Mouse (Mus musculus): ENCODE measurements around the gene Mcts2. TPM values are rescaled to one million over a fixed set of nuclear protein-coding genes. Genes with fewer than 3 reads are reported as not detected.
"Not testable (repeated sequence)": the region's sequence is repeated elsewhere in the genome, so short reads cannot be mapped to it uniquely, and the experiment has no call there.

Mcts2 gene
- 10 to 100 TPM; 15.8 to 16.4 TPM for total RNA-seq (2021)
- long read RNA-seq, experiment 1, partial matches to known transcripts = 0 of 4 reads
- long read RNA-seq, experiment 1, other reads (novel, unspliced or antisense) = 1 of 4 reads
- long read RNA-seq, experiment 2, transcript Mcts2-201 (1 exons, 912 nt) = major isoform, 7 of 8 reads
- long read RNA-seq, experiment 2, partial matches to known transcripts = 0 of 8 reads
- long read RNA-seq, experiment 2, other reads (novel, unspliced or antisense) = 1 of 8 reads

DNA sequence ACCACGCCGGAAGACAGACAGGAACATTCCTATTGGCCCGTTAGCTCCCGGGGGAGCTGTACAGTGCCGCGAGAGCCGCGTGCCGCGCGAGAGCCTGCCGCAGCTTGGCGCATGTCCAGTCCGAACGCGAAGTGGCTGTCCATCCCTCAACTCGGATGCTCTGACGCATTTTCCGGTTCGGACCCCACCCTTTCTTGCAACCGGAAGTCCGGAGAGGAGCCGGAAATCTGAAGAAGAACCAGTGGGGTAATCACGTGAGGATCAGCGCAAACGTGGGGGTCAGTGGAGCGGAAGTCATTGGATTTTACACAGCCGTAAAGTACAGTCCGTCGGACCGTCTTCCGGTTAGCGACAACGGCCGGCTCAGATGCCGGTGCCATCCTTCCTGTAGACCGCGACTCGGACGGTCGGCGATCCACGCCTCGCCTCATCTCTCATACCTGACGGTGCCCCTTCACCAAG is at the start of gene Mcts2:
Gene Mcts2 (plus strand): TSS at position 230 of the 462 bp plus-strand sequence.
- DNase-seq = peak; percentile 95 to 96

- no peak for DNase-seq
These were observed 49.5 kb upstream of the Mcts2 start for GRCm38 (mm10) chr2:152637381-152637780.

- peak in 1 of 2 experiments; percentile 23 for DNase-seq
These were observed 48.0 kb upstream of the Mcts2 start for GRCm38 (mm10) chr2:152638865-152639264.

GRCm38 (mm10) chr2:152639406-152640113 is 47.3 kb upstream of the Mcts2 start:
- peak; percentile 67 to 85 for DNase-seq

DNA sequence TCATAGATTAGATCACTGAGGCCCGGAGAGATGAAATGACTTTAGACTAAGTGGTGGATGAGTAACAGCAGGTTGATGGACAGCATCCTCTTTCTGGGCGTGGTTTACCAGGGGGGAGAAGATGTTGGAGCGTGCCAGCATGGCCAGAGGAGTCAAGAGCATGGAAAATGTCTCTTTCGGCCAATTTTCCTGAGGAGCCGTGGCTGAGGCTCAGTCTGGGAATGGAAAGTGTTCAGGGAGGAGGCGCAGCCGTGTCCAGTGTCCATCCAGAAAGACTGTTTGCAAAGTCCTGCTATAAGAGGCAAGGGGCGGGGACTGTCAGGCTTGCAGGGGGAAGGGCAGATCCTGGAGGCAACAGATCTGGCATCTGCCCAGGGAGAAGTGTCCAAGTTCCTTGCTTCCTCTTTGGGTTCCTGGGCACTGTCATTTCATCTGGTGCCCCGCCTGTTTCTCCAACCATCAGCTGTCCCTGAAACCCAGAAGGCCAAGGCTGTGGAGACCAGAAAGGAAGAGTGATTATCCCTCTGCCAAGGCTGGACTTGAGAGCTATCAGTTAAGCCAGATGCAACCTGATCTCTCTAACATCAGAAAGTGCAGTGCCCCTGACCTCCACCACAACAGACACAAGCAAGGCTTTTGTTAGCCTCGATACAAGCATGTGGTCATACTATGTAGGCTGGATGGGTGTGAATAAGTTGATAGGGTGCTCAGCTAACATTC is 33.8 kb upstream of the Mcts2 start:
- DNase-seq = peak; percentile 67 to 84

- DNase-seq = peak; percentile 53 to 72
These were observed 32.7 kb upstream of the Mcts2 start for GRCm38 (mm10) chr2:152653874-152654715.

DNA sequence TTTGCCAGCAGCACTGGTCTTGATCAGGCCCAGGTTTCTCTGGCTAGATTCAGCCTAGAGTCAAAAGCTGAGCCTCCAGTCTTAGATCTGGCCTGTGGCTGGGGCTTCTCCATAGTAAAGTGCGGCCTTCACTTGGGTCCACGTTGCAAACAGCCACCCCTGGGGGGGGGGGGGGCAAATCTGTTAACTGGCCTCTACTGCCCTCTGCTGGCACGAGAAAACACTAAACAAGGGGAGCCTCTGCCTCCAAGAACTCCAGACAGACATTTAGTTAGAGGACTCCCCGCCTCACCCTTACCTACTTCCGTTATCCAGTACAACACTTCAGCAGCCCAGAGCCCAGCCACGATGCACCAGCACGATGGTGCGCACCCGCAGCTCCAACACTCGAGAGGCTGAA is 29.4 kb upstream of the Mcts2 start:
- DNase-seq = peak in 1 of 2 experiments; percentile 77

DNA sequence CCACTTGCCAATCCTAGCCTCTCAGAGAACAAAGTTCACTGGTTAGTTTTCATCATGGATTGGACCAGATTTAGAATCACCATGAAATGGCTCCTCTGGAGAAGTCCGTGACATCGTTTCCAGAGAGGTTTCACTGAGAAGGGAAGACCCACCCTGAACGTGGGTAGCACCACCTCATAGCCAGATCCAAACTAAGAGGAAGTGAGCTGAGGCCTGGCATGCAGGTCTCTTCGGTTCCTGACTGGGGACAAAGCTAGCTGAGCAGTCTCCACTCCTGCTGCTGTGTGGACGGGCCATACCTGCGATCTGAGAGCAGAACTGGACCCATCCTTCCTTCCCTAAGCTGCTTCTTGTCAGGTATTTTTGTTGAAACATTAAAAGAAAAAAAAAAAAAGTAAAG is 25.7 kb upstream of the Mcts2 start:
- no peak for DNase-seq

DNA sequence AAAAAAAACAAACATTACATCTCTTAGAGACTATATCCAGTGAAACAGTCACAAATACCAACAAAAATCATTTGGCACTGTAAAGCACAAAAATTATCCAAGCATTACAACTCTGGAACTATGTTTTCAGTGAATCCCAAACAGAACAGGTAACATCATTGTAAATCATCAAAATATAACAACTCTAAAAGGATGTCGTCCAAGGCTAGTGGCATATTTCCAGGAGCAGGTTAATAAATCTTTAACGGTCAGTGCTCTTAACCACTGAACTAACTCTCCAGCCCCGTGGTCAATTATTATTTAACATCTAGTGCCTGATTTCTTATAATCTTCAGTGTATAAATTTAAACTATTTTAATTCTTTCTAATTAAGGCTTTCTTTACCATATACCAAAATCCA is 20.6 kb upstream of the Mcts2 start:
- not testable (repeated sequence) for DNase-seq

- DNase-seq = peak; percentile 94
These were observed 17.6 kb upstream of the Mcts2 start, which contains the start of gene H13 for GRCm38 (mm10) chr2:152669256-152669638. Gene H13 (plus strand): TSS chr2:152669461.

GRCm38 (mm10) chr2:152669639-152670484 is 17.0 kb upstream of the Mcts2 start:
- peak in 1 of 2 experiments; percentile 56 for DNase-seq

GRCm38 (mm10) chr2:152670983-152671641 is 15.7 kb upstream of the Mcts2 start:
- peak in 1 of 2 experiments; percentile 29 for DNase-seq

GRCm38 (mm10) chr2:152671642-152671999 is 15.2 kb upstream of the Mcts2 start:
- peak; percentile 39 to 59 for DNase-seq

DNA sequence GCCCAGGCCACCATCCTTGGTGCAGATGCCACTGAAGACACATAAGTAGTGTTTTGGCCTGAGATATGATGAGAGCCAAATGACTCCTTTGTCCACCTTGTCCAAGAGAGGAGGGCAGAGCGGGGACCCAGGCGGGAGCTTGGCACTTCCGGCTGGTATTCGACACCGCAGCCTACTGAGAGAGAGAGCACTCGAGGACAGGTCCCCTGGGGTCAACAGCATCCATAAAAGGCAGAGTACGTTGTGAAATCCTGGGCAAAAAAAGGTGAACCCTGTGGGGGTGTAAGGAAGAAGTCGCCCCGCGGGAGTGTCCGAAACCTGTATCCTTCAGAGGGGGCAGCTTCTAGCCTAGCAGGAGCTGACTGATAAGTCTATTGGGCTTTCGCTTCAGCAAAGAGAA is 14.7 kb upstream of the Mcts2 start:
- DNase-seq = peak in 1 of 2 experiments; percentile 29

DNA sequence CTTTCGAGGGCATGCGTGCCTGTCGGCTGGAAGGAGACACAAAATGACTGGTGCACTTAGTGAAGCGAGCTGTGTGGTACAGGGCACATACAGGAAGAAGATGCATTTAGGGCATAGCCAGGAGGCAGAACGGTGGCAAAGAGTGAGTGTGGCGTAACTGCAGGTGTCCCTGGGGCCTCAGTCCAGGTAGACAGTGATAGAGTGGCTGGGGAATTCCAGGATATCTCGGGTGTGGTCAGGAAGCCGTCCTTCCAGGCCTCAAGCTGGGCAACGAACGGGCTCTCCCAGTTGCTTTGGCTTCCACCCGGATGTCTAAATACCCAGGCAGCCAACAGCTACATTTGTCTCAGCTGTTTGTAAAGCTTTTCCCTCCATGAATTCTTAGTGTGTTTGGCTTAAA is 12.7 kb upstream of the Mcts2 start:
- DNase-seq = no peak

- DNase-seq = peak in 1 of 2 experiments; percentile 2
These were observed 11.5 kb upstream of the Mcts2 start for GRCm38 (mm10) chr2:152675252-152675791.

GRCm38 (mm10) chr2:152678302-152678701 is 8.5 kb upstream of the Mcts2 start:
- DNase-seq = no peak

DNA sequence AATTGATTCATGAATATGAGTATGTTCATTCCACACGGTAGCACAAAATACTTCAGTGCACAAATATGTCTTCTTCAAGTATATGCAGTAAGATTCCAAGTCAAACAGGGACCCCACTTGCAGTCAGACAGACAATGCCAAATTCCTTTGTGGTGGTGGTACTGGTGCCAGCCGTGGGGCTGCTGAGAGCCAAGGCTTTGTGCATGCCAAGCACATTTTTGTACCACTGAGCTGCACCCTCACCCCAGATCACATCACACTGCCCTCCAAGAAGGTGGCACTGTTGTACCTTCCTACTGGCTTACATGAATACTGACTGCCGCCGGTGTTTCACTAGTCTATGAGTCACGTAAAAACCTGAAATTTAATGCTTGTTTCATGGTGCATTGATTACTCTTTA is 7.9 kb upstream of the Mcts2 start:
- no peak for DNase-seq

GRCm38 (mm10) chr2:152679701-152680355 is 7.0 kb upstream of the Mcts2 start:
- DNase-seq = no peak

- no peak for DNase-seq
These were observed 3.7 kb upstream of the Mcts2 start for GRCm38 (mm10) chr2:152683086-152683485.

Measured in heart, adult 18-20 months (tissue).